Mouse (Mus musculus): ENCODE data around the gene Sv2b.

DNA sequence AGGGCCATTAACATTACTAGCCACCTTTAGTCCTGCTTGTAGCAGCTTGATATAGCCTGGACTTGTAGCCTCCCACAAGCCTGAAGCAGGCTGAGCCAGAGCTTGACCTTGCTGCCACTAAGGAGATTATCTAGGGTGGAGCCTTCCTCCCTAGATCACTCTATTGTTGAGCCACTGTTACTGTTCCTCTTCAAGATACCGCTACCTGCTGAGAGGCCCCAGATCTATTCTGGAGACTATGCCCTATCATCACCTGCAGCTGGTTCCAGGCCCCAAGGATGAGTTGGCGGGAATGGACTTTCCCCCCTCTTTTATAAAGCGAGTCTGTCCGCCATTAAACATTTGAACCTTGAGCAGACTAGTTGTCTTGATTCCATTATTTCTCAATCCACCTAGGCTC lies 181.0 kb downstream of the Sv2b start:
- no peak for TF ChIP-seq POLR2A (IDR thresholded peaks at IDR 0.05; ENCODE audit: borderline replicate concordance, extremely low read depth, insufficient read depth, insufficient read length, poor library complexity, severe bottlenecking)
- no peak for TF ChIP-seq CTCF (IDR thresholded peaks at IDR 0.05; ENCODE audit: borderline replicate concordance, extremely low read depth, insufficient read depth, insufficient read length)
